9 mouse cellular contexts compared by ENCODE assay signal in genomic region chr8:88390749-88391148, GRCm38 (mm10). TPM values are rescaled to one million over a fixed set of nuclear protein-coding genes. Genes with fewer than 3 reads are reported as not detected.
DNase-seq lines count a peak whose midpoint lies in the region; ATAC-seq and TF ChIP-seq lines count a peak whose summit lies in the region.
"Had no signal": no experiment of that assay in that cellular context is flagged by ENCODE, and none has a peak within 500 bp of the region (broad histone marks: within the 10 kb centered on the region; RNA-seq: fewer than 3 reads in every experiment).

No protein-coding gene starts in this region.

- no peak for DNase-seq in lung, adult 2 months
- no peak for DNase-seq in lung, postnatal 10 days
- DNase-seq in R1 (ENCODE audit: low read depth, low spot score), result peak; percentile 65
- peak; percentile 32 for DNase-seq in liver, embryonic 13.5 days
- DNase-seq in thymus, postnatal 14 days, result peak; percentile 63
- DNase-seq in cerebellum, adult 11-12 months, result no peak
- no peak for DNase-seq in cerebellum, adult 8-10 months
- no peak for DNase-seq in MN1 (ENCODE audit: low spot score)

- 80% methylated on average over 1 of the region's 1 CpGs for WGBS in lung, adult 2 months
- WGBS in liver, embryonic 13.5 days (ENCODE audit: insufficient replicate concordance), result 71% methylated on average over 1 of the region's 1 CpGs

- H3K9me3 ChIP-seq in liver, embryonic 13.5 days (replicated peaks), result no peaks in the 10 kb centered on the region
- H3K9me3 ChIP-seq: lung, embryonic 15.5 days had no signal

- H3K4me3 ChIP-seq in lung, adult 2 months (replicated peaks; ENCODE audit: extremely low read depth, low read depth, low read length), result no peak overlapping the region
- no peak overlapping the region for H3K4me3 ChIP-seq in liver, embryonic 13.5 days (replicated peaks)
- H3K4me3 ChIP-seq: lung, embryonic 15.5 days had no signal

- peak; percentile 40 for TF ChIP-seq CTCF in lung, adult 2 months (IDR thresholded peaks at IDR 0.05; ENCODE audit: insufficient read depth, low read length)

- H3K27me3 ChIP-seq in liver, embryonic 13.5 days, result no peaks in the 10 kb centered on the region
- H3K27me3 ChIP-seq: lung, embryonic 15.5 days had no signal

- H3K4me2 ChIP-seq in liver, embryonic 13.5 days, result no peak overlapping the region
- H3K4me2 ChIP-seq: lung, embryonic 15.5 days had no signal

- H3K27ac ChIP-seq in liver, embryonic 13.5 days, result no peak overlapping the region
- H3K27ac ChIP-seq: lung, embryonic 15.5 days had no signal

- no peaks in the 10 kb centered on the region for H3K4me1 ChIP-seq in lung, adult 2 months (ENCODE audit: control insufficient read depth, insufficient read depth, low read length)
- H3K4me1 ChIP-seq in liver, embryonic 13.5 days (replicated peaks), result no peaks in the 10 kb centered on the region
- H3K4me1 ChIP-seq: lung, embryonic 15.5 days had no signal

- TF ChIP-seq POLR2A in lung, adult 2 months (IDR thresholded peaks at IDR 0.05; ENCODE audit: borderline replicate concordance, extremely low read depth, low read depth, low read length), result no peak

- H3K36me3 ChIP-seq in liver, embryonic 13.5 days, result no peaks in the 10 kb centered on the region
- H3K36me3 ChIP-seq: lung, embryonic 15.5 days had no signal

- H3K9ac ChIP-seq in liver, embryonic 13.5 days, result no peak overlapping the region
- H3K9ac ChIP-seq: lung, embryonic 15.5 days had no signal

- ATAC-seq in liver, embryonic 13.5 days (ENCODE audit: low read depth), result no peak

RNA-seq across cellular contexts. Expression of gene Brd7, which starts 28.8 kb away (rescaled TPM):
- 18.6 and 28.5 TPM in 2 replicates for polyA plus RNA-seq in lung, adult 2 months (2012; rRNA removed)
- 46.1 and 49.3 TPM in 2 replicates for polyA plus RNA-seq in liver, embryonic 13.5 days (2015; fragmentation: Nextera tagmentation; extraction: Ambion mirVana)

Comparison
In these comparisons a context has a peak if more than half of its experiments do, and no peak if none do; other contexts are left out.
1. DNase-seq: peak in R1 (single experiment), liver, embryonic 13.5 days (single experiment) and thymus, postnatal 14 days (single experiment); none in lung, adult 2 months (single experiment), lung, postnatal 10 days (single experiment), cerebellum, adult 11-12 months (single experiment), cerebellum, adult 8-10 months (single experiment) and MN1 (single experiment).